Mouse (Mus musculus) liver, postnatal 0 days (tissue): Measurements from ENCODE around the gene Olfr513.

Source experiments
- CTCF ChIP-seq: sonication (generic); IDR thresholded peaks from 2 replicates; pipeline ENCODE4 v1.5.1; 2016; ENCODE audit warnings: antibody characterized with exemption, low read depth
- EP300 ChIP-seq: IDR thresholded peaks from 2 replicates; pipeline ENCODE4 v1.6.1; 2016; ENCODE audit warnings: antibody characterized with exemption, low read depth, mild to moderate bottlenecking

DNA sequence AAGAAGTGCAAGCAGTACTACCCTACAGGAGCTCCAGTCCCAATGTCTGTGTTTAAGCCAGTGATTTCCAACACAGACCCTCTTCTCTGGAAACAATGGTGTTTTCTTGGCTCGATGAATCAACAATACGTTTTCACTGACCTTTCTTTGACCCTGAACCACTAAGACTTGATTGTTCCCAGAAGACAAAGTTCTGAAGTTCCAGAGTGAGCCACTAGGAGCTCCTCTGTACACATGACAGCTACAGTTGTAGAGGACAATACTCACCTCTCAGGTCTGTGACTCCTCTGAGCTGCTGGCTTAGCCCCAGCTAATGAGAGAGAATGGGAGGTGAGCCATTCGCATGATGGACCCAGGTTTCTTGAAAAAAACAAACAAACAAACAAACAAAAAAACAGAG is 9.6 kb downstream of the Olfr513 start:
- TF ChIP-seq CTCF, result no peak
- TF ChIP-seq EP300, result no peak
